Mouse (Mus musculus): Measurements from ENCODE around the gene Adamtsl3. TPM values are rescaled to one million over a fixed set of nuclear protein-coding genes. Genes with fewer than 3 reads are reported as not detected.
A peak's percentile ranks its signal among the peaks of the same experiment; 100 is the strongest.

Gene Adamtsl3
- polyA plus RNA-seq (2016; fragmentation: Nextera tagmentation; extraction: Ambion mirVana): 0.46 and 0.55 TPM in 2 replicates

- H3K36me3 ChIP-seq: no peaks in the 10 kb centered on the region
- H3K9me3 ChIP-seq: no peaks in the 10 kb centered on the region
- peak within 1 kb of the TSS; percentile 13; the same call in 1 of the 2 replicates for H3K27ac ChIP-seq
- peak within 1 kb of the TSS; percentile 58 for H3K4me3 ChIP-seq
- under 1% methylated on average over 95 of the region's 95 CpGs for WGBS
- peaks cover 62% of the 10 kb centered on the region for H3K27me3 ChIP-seq (ENCODE audit: insufficient read depth, poor library complexity, severe bottlenecking)
- H3K4me1 ChIP-seq (replicated peaks): peaks cover 16% of the 10 kb centered on the region
- peak; percentile 50 for DNase-seq (ENCODE audit: low spot score)
These were observed at the start of gene Adamtsl3 for GRCm38 (mm10) chr7:82335211-82336121. Gene Adamtsl3 (plus strand): TSS chr7:82335694.

GRCm38 (mm10) chr7:82287242-82287641 lies 48.3 kb upstream of the Adamtsl3 start:
- WGBS: 94% methylated on average over 2 of the region's 2 CpGs
- H3K36me3 ChIP-seq: no peaks in the 10 kb centered on the region
- DNase-seq (ENCODE audit: low spot score): no peak
- H3K27me3 ChIP-seq (ENCODE audit: insufficient read depth, poor library complexity, severe bottlenecking): no peaks in the 10 kb centered on the region
- no peaks in the 10 kb centered on the region for H3K4me1 ChIP-seq (replicated peaks)
- no peak overlapping the region for H3K4me3 ChIP-seq
- 0 out of 2 replicates have a peak, but pooled peaks cover 5% of the 10 kb centered on the region for H3K9me3 ChIP-seq
- no peak overlapping the region for H3K27ac ChIP-seq

GRCm38 (mm10) chr7:82293441-82293840 lies 42.1 kb upstream of the Adamtsl3 start:
- Histone ChIP-seq H3K36me3 (no peaks in the 10 kb centered on the region), H3K4me1 (replicated peaks) (no peaks in the 10 kb centered on the region), H3K9me3 (no peaks in the 10 kb centered on the region), H3K27me3 (ENCODE audit: insufficient read depth, poor library complexity, severe bottlenecking) (no peaks in the 10 kb centered on the region), H3K27ac (no peak overlapping the region), H3K4me3 (no peak overlapping the region)
- no peak for DNase-seq (ENCODE audit: low spot score)
- WGBS: 80% methylated on average over 7 of the region's 7 CpGs

- no peak overlapping the region for H3K4me3 ChIP-seq
- no peak for DNase-seq (ENCODE audit: low spot score)
- no peaks in the 10 kb centered on the region for H3K27me3 ChIP-seq (ENCODE audit: insufficient read depth, poor library complexity, severe bottlenecking)
- no peak overlapping the region for H3K27ac ChIP-seq
- H3K4me1 ChIP-seq (replicated peaks): no peaks in the 10 kb centered on the region
- no peaks in the 10 kb centered on the region for H3K9me3 ChIP-seq
- 87% methylated on average over 10 of the region's 10 CpGs for WGBS
- no peaks in the 10 kb centered on the region for H3K36me3 ChIP-seq
These were observed 41.4 kb upstream of the Adamtsl3 start for GRCm38 (mm10) chr7:82294083-82294482.

DNA sequence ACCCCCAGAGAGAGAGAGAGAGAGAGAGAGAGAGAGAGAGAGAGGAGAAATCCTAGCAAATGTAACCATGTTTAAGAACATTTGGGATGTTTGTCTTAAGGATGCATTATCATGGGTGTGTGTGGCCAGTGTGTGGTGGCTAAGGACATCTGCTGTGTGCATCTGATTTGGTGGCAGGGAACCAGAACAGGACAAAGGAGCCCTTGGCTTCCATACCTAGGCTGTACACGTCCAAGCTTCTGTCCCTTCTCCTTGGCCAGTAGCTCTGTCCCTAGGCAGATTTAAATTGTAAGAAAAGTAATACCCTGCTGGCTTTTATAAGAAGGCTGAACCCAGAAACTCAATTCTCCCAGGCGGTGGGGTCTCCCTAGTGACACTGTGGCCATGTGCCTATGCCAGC lies 40.9 kb upstream of the Adamtsl3 start:
- no peak for DNase-seq (ENCODE audit: low spot score)
- no peak overlapping the region for H3K4me3 ChIP-seq
- no peaks in the 10 kb centered on the region for H3K36me3 ChIP-seq
- no peaks in the 10 kb centered on the region for H3K27me3 ChIP-seq (ENCODE audit: insufficient read depth, poor library complexity, severe bottlenecking)
- H3K4me1 ChIP-seq (replicated peaks): no peaks in the 10 kb centered on the region
- WGBS: 86% methylated on average over 2 of the region's 2 CpGs
- no peak overlapping the region for H3K27ac ChIP-seq
- H3K9me3 ChIP-seq: no peaks in the 10 kb centered on the region

DNA sequence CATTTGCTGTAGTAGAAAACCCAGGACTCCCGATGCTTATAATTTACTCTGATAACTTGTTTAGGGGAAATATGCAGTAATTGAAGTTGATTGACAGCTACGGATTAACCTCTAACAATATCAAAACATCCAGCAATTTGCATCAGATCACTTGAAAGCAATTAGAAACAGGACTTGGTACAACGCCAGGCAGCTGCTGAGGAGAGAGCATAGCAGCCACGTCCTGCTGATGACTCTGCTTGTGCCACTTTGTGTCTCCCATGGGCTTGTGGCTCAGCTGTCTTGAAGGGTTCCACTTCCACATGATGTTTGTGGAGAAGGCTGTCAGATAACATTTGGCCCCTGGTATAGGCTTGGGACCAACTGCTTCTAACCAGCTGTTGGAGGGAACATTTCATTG lies 27.1 kb upstream of the Adamtsl3 start:
- H3K9me3 ChIP-seq: no peaks in the 10 kb centered on the region
- no peak for DNase-seq (ENCODE audit: low spot score)
- 72% methylated on average over 4 of the region's 4 CpGs for WGBS
- peaks cover 4% of the 10 kb centered on the region; the same call in 1 of the 2 replicates for H3K4me1 ChIP-seq (replicated peaks)
- no peaks in the 10 kb centered on the region for H3K36me3 ChIP-seq
- no peaks in the 10 kb centered on the region for H3K27me3 ChIP-seq (ENCODE audit: insufficient read depth, poor library complexity, severe bottlenecking)
- H3K27ac ChIP-seq: no peak overlapping the region
- H3K4me3 ChIP-seq: no peak overlapping the region

DNA sequence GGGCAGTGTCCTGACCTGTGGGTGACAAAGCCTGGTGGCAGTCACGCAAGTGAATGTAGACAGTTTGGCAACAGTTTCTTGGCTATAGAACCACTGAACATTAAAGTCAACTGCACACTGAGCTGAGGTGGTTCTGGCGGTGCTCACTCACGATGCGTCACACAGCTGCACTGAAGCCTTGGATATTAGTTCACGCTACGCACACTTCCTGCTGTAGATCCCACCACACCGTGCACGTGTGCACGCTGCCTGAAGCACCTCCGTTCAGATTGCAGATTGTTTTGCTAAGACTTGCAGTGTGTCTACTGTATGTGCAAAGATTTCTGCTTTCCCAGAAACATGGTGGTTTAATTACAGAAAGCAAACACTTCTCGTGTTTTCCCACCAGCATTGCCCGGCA lies 17.0 kb upstream of the Adamtsl3 start:
- DNase-seq (ENCODE audit: low spot score): no peak
- Histone ChIP-seq H3K4me3 (no peak overlapping the region), H3K9me3 (no peaks in the 10 kb centered on the region), H3K36me3 (no peaks in the 10 kb centered on the region), H3K27ac (no peak overlapping the region), H3K27me3 (ENCODE audit: insufficient read depth, poor library complexity, severe bottlenecking) (no peaks in the 10 kb centered on the region), H3K4me1 (replicated peaks) (peaks cover 13% of the 10 kb centered on the region)
- WGBS: 87% methylated on average over 12 of the region's 12 CpGs

DNA sequence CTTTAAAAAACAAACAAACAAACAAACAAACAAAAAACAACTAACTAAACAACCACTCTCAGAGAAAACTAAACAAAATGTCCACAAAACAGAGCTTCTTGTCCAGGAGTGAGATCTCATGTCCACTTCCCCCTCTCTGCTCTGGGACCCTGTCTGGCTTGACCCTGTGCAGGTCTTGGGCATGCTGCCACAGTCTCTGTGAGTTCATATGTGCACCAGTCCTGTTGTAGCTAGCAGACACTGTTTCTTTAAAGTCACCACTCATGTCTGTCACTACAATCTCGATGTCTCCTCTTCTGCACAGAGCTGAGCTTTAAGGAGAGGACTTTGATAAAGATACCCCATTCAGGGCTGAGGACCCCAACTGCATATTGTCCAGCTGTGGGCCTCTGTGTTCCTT lies 8.9 kb upstream of the Adamtsl3 start:
- peaks cover 3% of the 10 kb centered on the region; the same call in 1 of the 2 replicates for H3K27me3 ChIP-seq (ENCODE audit: insufficient read depth, poor library complexity, severe bottlenecking)
- H3K4me3 ChIP-seq: no peak overlapping the region
- no peak for DNase-seq (ENCODE audit: low spot score)
- 72% methylated on average over 1 of the region's 1 CpGs for WGBS
- no peaks in the 10 kb centered on the region for H3K36me3 ChIP-seq
- H3K9me3 ChIP-seq: no peaks in the 10 kb centered on the region
- H3K27ac ChIP-seq: no peak overlapping the region
- no peaks in the 10 kb centered on the region for H3K4me1 ChIP-seq (replicated peaks)

DNA sequence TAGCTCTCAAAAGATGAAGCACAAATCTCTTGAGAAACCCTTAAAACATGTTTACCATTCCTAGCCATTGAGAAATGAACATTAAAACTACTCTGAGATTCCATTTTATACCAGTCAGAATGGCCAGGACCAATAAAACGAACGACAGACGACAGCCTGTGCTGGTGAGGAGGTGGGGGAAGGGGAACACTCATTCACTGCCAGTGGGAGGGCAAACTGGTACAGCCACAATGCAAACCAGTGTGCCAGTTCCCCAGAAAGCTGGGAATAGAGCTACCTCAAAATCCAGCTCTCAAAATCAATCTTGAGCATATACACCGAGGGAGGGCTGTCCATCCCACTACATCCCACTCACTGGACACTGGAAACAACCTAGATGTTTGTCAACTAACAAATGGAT lies 8.3 kb upstream of the Adamtsl3 start:
- Histone ChIP-seq H3K9me3 (no peaks in the 10 kb centered on the region), H3K36me3 (no peaks in the 10 kb centered on the region), H3K27ac (no peak overlapping the region), H3K27me3 (ENCODE audit: insufficient read depth, poor library complexity, severe bottlenecking) (peaks cover 3% of the 10 kb centered on the region; the same call in 1 of the 2 replicates), H3K4me1 (replicated peaks) (no peaks in the 10 kb centered on the region), H3K4me3 (no peak overlapping the region)
- 70% methylated on average over 4 of the region's 4 CpGs for WGBS
- DNase-seq (ENCODE audit: low spot score): no peak

DNA sequence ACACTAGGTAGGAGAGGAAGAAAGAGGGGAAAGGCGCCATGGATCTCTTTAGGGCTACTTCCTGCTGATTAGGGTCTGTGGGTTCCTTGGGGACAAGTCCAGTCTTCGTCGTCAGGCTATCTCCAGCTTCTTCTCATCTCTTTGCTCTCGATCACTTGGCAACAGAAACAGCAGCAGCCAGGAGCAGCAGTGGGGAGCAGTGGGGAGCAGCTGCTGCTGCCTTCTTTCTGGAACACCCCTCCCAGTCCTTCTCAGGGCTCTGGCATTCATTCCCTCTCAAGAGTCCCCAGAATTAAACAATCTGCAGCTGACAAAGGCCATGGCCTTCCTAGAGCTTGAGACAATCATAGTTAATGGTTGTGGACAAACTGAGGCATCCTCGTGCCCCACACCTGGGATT lies 7.6 kb upstream of the Adamtsl3 start:
- H3K9me3 ChIP-seq: no peaks in the 10 kb centered on the region
- 71% methylated on average over 5 of the region's 5 CpGs for WGBS
- no peaks in the 10 kb centered on the region for H3K4me1 ChIP-seq (replicated peaks)
- no peak for DNase-seq (ENCODE audit: low spot score)
- no peak overlapping the region for H3K27ac ChIP-seq
- H3K36me3 ChIP-seq: no peaks in the 10 kb centered on the region
- no peak overlapping the region for H3K4me3 ChIP-seq
- H3K27me3 ChIP-seq (ENCODE audit: insufficient read depth, poor library complexity, severe bottlenecking): peaks cover 3% of the 10 kb centered on the region; the same call in 1 of the 2 replicates

GRCm38 (mm10) chr7:82329831-82330230 lies 5.7 kb upstream of the Adamtsl3 start:
- no peak overlapping the region for H3K4me3 ChIP-seq
- no peak overlapping the region for H3K27ac ChIP-seq
- WGBS: 68% methylated on average over 4 of the region's 4 CpGs
- no peaks in the 10 kb centered on the region for H3K4me1 ChIP-seq (replicated peaks)
- H3K9me3 ChIP-seq: no peaks in the 10 kb centered on the region
- no peaks in the 10 kb centered on the region for H3K36me3 ChIP-seq
- no peak for DNase-seq (ENCODE audit: low spot score)
- peaks cover 22% of the 10 kb centered on the region for H3K27me3 ChIP-seq (ENCODE audit: insufficient read depth, poor library complexity, severe bottlenecking)

DNA sequence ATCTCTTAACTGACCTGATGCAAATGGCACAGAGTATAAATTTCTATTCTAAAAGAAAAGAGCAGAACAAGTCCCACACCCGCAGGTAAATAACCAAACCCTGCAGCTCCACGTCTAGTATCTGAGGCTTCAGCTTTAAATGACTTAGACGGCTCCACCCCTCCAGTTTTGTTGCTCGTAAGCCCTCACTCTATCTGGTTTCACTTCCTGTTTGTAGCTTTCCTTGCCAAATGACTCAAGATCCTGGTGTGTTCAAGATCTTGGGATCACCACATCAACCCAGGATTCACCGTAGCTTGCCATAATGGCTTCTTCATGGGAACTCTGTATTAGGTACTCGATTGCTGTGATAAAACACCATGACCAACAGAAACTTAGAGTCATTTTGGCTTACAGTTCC lies 4.6 kb upstream of the Adamtsl3 start:
- H3K4me1 ChIP-seq (replicated peaks): peaks cover 8% of the 10 kb centered on the region
- whole genome bisulfite sequencing: 83% methylated on average over 6 of the region's 6 CpGs

DNA sequence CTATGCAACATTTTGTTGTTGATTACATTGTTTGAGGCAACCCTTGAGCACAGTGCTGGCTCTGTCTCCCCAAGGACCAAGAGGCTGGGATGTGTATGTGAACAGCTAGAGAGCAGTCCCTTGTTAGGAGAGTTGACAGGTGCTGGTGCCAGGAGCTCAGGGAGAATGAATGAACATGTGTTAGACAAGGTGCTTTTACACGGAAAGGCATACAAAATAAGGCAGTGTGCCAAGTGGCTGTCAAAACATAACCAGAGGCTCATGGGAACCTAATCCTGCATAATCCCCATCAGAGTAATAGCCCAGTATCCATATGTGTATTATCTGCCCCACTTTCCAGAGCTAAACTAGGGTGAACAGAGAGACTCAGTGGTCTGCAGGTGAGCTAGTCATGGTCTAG lies 1.5 kb upstream of the Adamtsl3 start:
- DNase-seq (ENCODE audit: low spot score): no peak

More for the DNA sequence above, 4.6 kb upstream of the Adamtsl3 start:
- DNase-seq (ENCODE audit: low spot score): no peak
- H3K4me3 ChIP-seq: no peak overlapping the region
- no peaks in the 10 kb centered on the region for H3K9me3 ChIP-seq
- no peak overlapping the region for H3K27ac ChIP-seq
- no peaks in the 10 kb centered on the region for H3K36me3 ChIP-seq
- H3K27me3 ChIP-seq (ENCODE audit: insufficient read depth, poor library complexity, severe bottlenecking): peaks cover 32% of the 10 kb centered on the region

More for the DNA sequence above, 1.5 kb upstream of the Adamtsl3 start:
- no peaks in the 10 kb centered on the region for H3K36me3 ChIP-seq
- WGBS: 92% methylated on average over 1 of the region's 1 CpGs
- peaks cover 16% of the 10 kb centered on the region for H3K4me1 ChIP-seq (replicated peaks)
- no peak overlapping the region for H3K4me3 ChIP-seq
- H3K9me3 ChIP-seq: no peaks in the 10 kb centered on the region
- H3K27me3 ChIP-seq (ENCODE audit: insufficient read depth, poor library complexity, severe bottlenecking): peaks cover 62% of the 10 kb centered on the region
- H3K27ac ChIP-seq: no peak overlapping the region

All from hindbrain, embryonic 10.5 days (tissue).